Mouse (Mus musculus) G1E (cell line): ENCODE measurements at regions not wholly inside any gene's neighbourhood (a gene's known extent, or its start where the extent isn't known, plus 50 kb on each side); places are given as distances from the start of the nearest gene placed in this dataset.

ENCODE experiments used
- CTCF ChIP-seq: IDR thresholded peaks from 2 replicates; pipeline ENCODE4 v1.5.1; 2012; ENCODE audit warnings: low read depth, low read length, inconsistent platforms, mixed read lengths
- GATA1 ChIP-seq: IDR thresholded peaks from 2 replicates; pipeline ENCODE4 v1.6.1; 2012; ENCODE audit warnings: borderline replicate concordance, low read length, inconsistent platforms, mixed read lengths
- POLR2AphosphoS5 ChIP-seq: IDR thresholded peaks from 2 replicates; pipeline ENCODE4 v1.6.1; 2012; ENCODE audit warnings: low read depth, low read length, inconsistent platforms; ENCODE audit not compliant: insufficient replicate concordance

DNA sequence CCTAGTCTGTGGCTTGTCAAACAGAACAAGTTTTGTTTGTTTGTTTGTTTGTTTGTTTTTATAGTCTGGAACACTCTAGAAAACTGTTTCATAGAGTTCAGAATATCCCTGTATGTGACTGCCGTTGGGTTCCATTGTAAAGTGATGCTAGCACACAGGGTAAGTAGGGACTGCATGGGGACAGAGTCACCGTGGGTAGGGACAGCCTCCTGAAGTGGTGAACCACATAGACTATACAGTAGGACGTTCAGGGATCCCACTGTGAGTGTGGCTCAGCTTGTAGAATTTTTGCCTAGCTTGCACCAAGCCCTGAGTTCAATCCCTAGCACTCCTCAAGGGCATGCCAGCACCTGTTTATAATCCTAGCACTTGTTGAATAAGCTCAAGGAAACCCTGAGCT, 253.1 kb downstream of the Ankrd50 start:
- TF ChIP-seq POLR2AphosphoS5 (no peak), CTCF (no peak), GATA1 (no peak)
